Mouse (Mus musculus) 3134 (cell line): Measurements from ENCODE around the gene Zfp971.
"Not testable (repeated sequence)": the region's sequence is repeated elsewhere in the genome, so short reads cannot be mapped to it uniquely, and the experiment has no call there.

ENCODE experiments used
- DNase-seq: peaks from one replicate; pipeline ENCODE4 v3.0.0-alpha.2; 2011; ENCODE audit warnings: low spot score; ENCODE audit not compliant: insufficient read length; ENCODE audit errors: extremely low read depth

The Zfp971 gene

GRCm38 (mm10) chr2:178023011-178023611 lies at the start of gene Zfp971:
Gene Zfp971 (plus strand): TSS chr2:178023284.
- DNase-seq, result peak; percentile 77

GRCm38 (mm10) chr2:177974814-177975213 lies 48.3 kb upstream of the Zfp971 start:
- DNase-seq, result not testable (repeated sequence)

- not testable (repeated sequence) for DNase-seq
These were observed 3.6 kb upstream of the Zfp971 start for GRCm38 (mm10) chr2:178019486-178019885.

- not testable (repeated sequence) for DNase-seq
These were observed 2.3 kb upstream of the Zfp971 start for GRCm38 (mm10) chr2:178020773-178021172.

GRCm38 (mm10) chr2:178023861-178024260 lies 777 bp downstream of the Zfp971 start:
- DNase-seq, result not testable (repeated sequence)

GRCm38 (mm10) chr2:178027601-178028000 lies 4.5 kb downstream of the Zfp971 start:
- not testable (repeated sequence) for DNase-seq

- DNase-seq, result no peak
These were observed 35.1 kb downstream of the Zfp971 start for GRCm38 (mm10) chr2:178058195-178058594.

- not testable (repeated sequence) for DNase-seq
These were observed 55.2 kb downstream of the Zfp971 start, which contains the start of gene Zfp931 for GRCm38 (mm10) chr2:178078166-178078717. Gene Zfp931 (minus strand): TSS chr2:178078476.
